Mouse (Mus musculus): ENCODE results near the gene Foxm1. TPM values are rescaled to one million over a fixed set of nuclear protein-coding genes. Genes with fewer than 3 reads are reported as not detected.
A peak's percentile ranks its signal among the peaks of the same experiment; 100 is the strongest.
"Not testable (repeated sequence)": the region's sequence is repeated elsewhere in the genome, so short reads cannot be mapped to it uniquely, and the experiment has no call there.

Gene Foxm1
- polyA plus RNA-seq, 1 experiment from 2014 or later, result 4.8 TPM

DNA sequence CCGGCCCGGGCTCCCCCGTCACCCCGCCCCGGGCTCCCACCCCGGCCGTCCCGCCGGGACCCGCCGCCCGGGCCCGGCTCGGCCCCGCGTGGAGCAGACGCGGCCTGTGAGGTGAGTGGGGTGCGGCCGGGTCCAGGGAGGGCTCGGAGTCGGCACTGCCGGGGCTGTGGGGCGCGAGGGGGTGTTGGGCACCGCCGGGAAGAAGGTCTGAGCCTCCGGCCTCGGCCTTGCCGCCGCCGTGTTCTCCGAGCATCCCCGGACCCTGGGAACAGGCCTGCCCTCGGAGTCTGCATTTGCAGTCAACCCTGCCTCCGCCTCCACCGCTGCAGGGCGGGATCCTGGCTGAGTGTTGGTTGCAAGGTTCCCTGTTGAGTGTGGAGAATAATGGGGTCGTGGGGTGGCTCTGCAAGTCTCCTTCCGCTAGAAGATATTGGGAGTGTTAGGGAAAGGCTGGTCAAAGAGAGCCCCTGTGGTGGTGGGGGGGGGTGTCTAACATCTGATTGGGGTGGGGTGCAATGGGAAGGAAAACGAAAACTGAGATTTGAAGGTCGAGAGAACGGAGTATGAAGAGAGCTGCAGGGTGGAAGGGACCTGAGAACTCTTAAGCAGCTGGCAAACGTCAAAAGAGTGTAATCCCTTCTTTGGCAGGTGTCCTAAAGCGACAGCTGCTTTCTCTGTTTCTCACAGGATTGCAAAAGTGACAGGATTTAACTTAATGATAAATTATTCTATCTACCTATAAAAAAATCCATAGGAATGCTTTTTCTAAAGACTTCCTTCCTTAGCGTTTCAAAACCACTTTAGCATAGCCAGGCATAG, 449 bp downstream of the Foxm1 start:
- 1% methylated on average over 44 of the region's 46 CpGs for WGBS
- Histone ChIP-seq H3K27ac (ENCODE audit: low read length) (peak overlapping the region; percentile 88; the same call in 1 of the 2 replicates), H3K36me3 (ENCODE audit: control insufficient read depth, insufficient read depth, low read length) (no peaks in the 10 kb centered on the region), H3K4me2 (ENCODE audit: low read length) (peak overlapping the region; percentile 100), H3K27me3 (ENCODE audit: control insufficient read depth, insufficient read depth, low read depth, low read length) (no peaks in the 10 kb centered on the region), H3K9me3 (replicated peaks; ENCODE audit: control insufficient read depth, low read length, poor library complexity, severe bottlenecking) (no peaks in the 10 kb centered on the region), H3K4me1 (ENCODE audit: control insufficient read depth, insufficient read depth, low read length) (peaks cover 18% of the 10 kb centered on the region), H3K4me3 (ENCODE audit: low read depth, low read length) (peak overlapping the region; percentile 93), H3K9ac (ENCODE audit: low read depth, low read length) (peak overlapping the region; percentile 90)
- peak; percentile 66 for ATAC-seq

- peaks cover 16% of the 10 kb centered on the region for H3K4me1 ChIP-seq (ENCODE audit: control insufficient read depth, insufficient read depth, low read length)
- no peak overlapping the region for H3K4me2 ChIP-seq (ENCODE audit: low read length)
- no peaks in the 10 kb centered on the region for H3K9me3 ChIP-seq (replicated peaks; ENCODE audit: control insufficient read depth, low read length, poor library complexity, severe bottlenecking)
- H3K36me3 ChIP-seq (ENCODE audit: control insufficient read depth, insufficient read depth, low read length), result no peaks in the 10 kb centered on the region
- no peak overlapping the region for H3K27ac ChIP-seq (ENCODE audit: low read length)
- WGBS, result 75% methylated on average over 6 of the region's 6 CpGs
- no peak overlapping the region for H3K9ac ChIP-seq (ENCODE audit: low read depth, low read length)
- ATAC-seq, result no peak
- no peak overlapping the region for H3K4me3 ChIP-seq (ENCODE audit: low read depth, low read length)
- H3K27me3 ChIP-seq (ENCODE audit: control insufficient read depth, insufficient read depth, low read depth, low read length), result no peaks in the 10 kb centered on the region
These were observed 2.0 kb downstream of the Foxm1 start for GRCm38 (mm10) chr6:128364721-128365120.

GRCm38 (mm10) chr6:128366466-128366865, 3.7 kb downstream of the Foxm1 start:
- no peak for ATAC-seq
- no peak overlapping the region for H3K9ac ChIP-seq (ENCODE audit: low read depth, low read length)
- WGBS, result 95% methylated on average over 5 of the region's 5 CpGs
- no peak overlapping the region for H3K4me2 ChIP-seq (ENCODE audit: low read length)
- H3K27me3 ChIP-seq (ENCODE audit: control insufficient read depth, insufficient read depth, low read depth, low read length), result no peaks in the 10 kb centered on the region
- peaks cover 7% of the 10 kb centered on the region for H3K4me1 ChIP-seq (ENCODE audit: control insufficient read depth, insufficient read depth, low read length)
- no peaks in the 10 kb centered on the region for H3K36me3 ChIP-seq (ENCODE audit: control insufficient read depth, insufficient read depth, low read length)
- no peak overlapping the region for H3K4me3 ChIP-seq (ENCODE audit: low read depth, low read length)
- no peak overlapping the region for H3K27ac ChIP-seq (ENCODE audit: low read length)
- no peaks in the 10 kb centered on the region for H3K9me3 ChIP-seq (replicated peaks; ENCODE audit: control insufficient read depth, low read length, poor library complexity, severe bottlenecking)

DNA sequence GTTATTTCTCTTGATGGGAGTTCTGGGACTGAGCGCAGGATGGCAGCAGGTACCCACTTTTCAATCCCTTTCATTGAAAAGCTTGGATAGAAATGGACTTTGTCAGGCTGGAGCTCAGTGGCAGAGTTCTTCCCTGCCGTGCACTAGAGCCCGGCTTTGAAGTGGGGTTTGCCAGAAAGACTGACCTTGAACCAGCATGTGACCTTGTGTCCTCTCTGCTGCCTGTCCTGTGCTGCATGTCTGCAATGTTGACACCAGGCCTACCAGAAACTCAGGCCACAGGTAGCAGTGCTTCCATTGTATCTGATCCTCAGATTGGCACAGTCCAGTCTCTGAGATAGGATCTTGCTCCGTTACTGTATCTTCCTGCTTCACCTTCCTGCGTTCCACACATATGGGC, 7.3 kb downstream of the Foxm1 start:
- Histone ChIP-seq H3K27me3 (ENCODE audit: control insufficient read depth, insufficient read depth, low read depth, low read length) (no peaks in the 10 kb centered on the region), H3K4me2 (ENCODE audit: low read length) (no peak overlapping the region), H3K4me3 (ENCODE audit: low read depth, low read length) (no peak overlapping the region), H3K36me3 (ENCODE audit: control insufficient read depth, insufficient read depth, low read length) (no peaks in the 10 kb centered on the region), H3K9ac (ENCODE audit: low read depth, low read length) (no peak overlapping the region), H3K9me3 (replicated peaks; ENCODE audit: control insufficient read depth, low read length, poor library complexity, severe bottlenecking) (no peaks in the 10 kb centered on the region), H3K27ac (ENCODE audit: low read length) (no peak overlapping the region), H3K4me1 (ENCODE audit: control insufficient read depth, insufficient read depth, low read length) (peaks cover 5% of the 10 kb centered on the region)
- ATAC-seq, result no peak
- WGBS, result 88% methylated on average over 5 of the region's 5 CpGs

- Histone ChIP-seq H3K9ac (ENCODE audit: low read depth, low read length) (no peak within 1 kb of the TSS), H3K4me2 (ENCODE audit: low read length) (peak within 1 kb of the TSS; percentile 7; the same call in 1 of the 2 replicates), H3K27me3 (ENCODE audit: control insufficient read depth, insufficient read depth, low read depth, low read length) (no peaks in the 10 kb centered on the region), H3K36me3 (ENCODE audit: control insufficient read depth, insufficient read depth, low read length) (no peaks in the 10 kb centered on the region), H3K27ac (ENCODE audit: low read length) (peak within 1 kb of the TSS; percentile 9; the same call in 1 of the 2 replicates), H3K9me3 (replicated peaks; ENCODE audit: control insufficient read depth, low read length, poor library complexity, severe bottlenecking) (no peaks in the 10 kb centered on the region), H3K4me3 (ENCODE audit: low read depth, low read length) (no peak within 1 kb of the TSS), H3K4me1 (ENCODE audit: control insufficient read depth, insufficient read depth, low read length) (peaks cover 7% of the 10 kb centered on the region)
- ATAC-seq, result peak; percentile 81
- WGBS, result 11% methylated on average over 6 of the region's 6 CpGs
These were observed 12.4 kb downstream of the Foxm1 start, which contains the start of the genes Tex52 and Gm44596 for GRCm38 (mm10) chr6:128375192-128375591. Tex52 (plus strand) TSS chr6:128375456. Gm44596 (plus strand) TSS chr6:128375503.

GRCm38 (mm10) chr6:128376371-128377085, 13.8 kb downstream of the Foxm1 start:
- no peaks in the 10 kb centered on the region for H3K27me3 ChIP-seq (ENCODE audit: control insufficient read depth, insufficient read depth, low read depth, low read length)
- no peak overlapping the region for H3K4me2 ChIP-seq (ENCODE audit: low read length)
- H3K9ac ChIP-seq (ENCODE audit: low read depth, low read length), result no peak overlapping the region
- no peaks in the 10 kb centered on the region for H3K36me3 ChIP-seq (ENCODE audit: control insufficient read depth, insufficient read depth, low read length)
- WGBS, result 94% methylated on average over 17 of the region's 17 CpGs
- peaks cover 7% of the 10 kb centered on the region for H3K4me1 ChIP-seq (ENCODE audit: control insufficient read depth, insufficient read depth, low read length)
- H3K9me3 ChIP-seq (replicated peaks; ENCODE audit: control insufficient read depth, low read length, poor library complexity, severe bottlenecking), result no peaks in the 10 kb centered on the region
- no peak for ATAC-seq
- H3K27ac ChIP-seq (ENCODE audit: low read length), result no peak overlapping the region
- no peak overlapping the region for H3K4me3 ChIP-seq (ENCODE audit: low read depth, low read length)

- Histone ChIP-seq H3K4me1 (ENCODE audit: control insufficient read depth, insufficient read depth, low read length) (peaks cover 6% of the 10 kb centered on the region), H3K4me3 (ENCODE audit: low read depth, low read length) (no peak overlapping the region), H3K27ac (ENCODE audit: low read length) (no peak overlapping the region), H3K4me2 (ENCODE audit: low read length) (no peak overlapping the region), H3K9ac (ENCODE audit: low read depth, low read length) (no peak overlapping the region), H3K9me3 (replicated peaks; ENCODE audit: control insufficient read depth, low read length, poor library complexity, severe bottlenecking) (no peaks in the 10 kb centered on the region), H3K27me3 (ENCODE audit: control insufficient read depth, insufficient read depth, low read depth, low read length) (no peaks in the 10 kb centered on the region), H3K36me3 (ENCODE audit: control insufficient read depth, insufficient read depth, low read length) (no peaks in the 10 kb centered on the region)
- WGBS, result 84% methylated on average over 16 of the region's 16 CpGs
- ATAC-seq, result no peak
These were observed 16.9 kb downstream of the Foxm1 start for GRCm38 (mm10) chr6:128379636-128380035.

GRCm38 (mm10) chr6:128380594-128381167, 17.9 kb downstream of the Foxm1 start:
- H3K36me3 ChIP-seq (ENCODE audit: control insufficient read depth, insufficient read depth, low read length); H3K4me3 ChIP-seq (ENCODE audit: low read depth, low read length); H3K27me3 ChIP-seq (ENCODE audit: control insufficient read depth, insufficient read depth, low read depth, low read length); ATAC-seq; H3K27ac ChIP-seq (ENCODE audit: low read length); H3K9me3 ChIP-seq (replicated peaks; ENCODE audit: control insufficient read depth, low read length, poor library complexity, severe bottlenecking); H3K9ac ChIP-seq (ENCODE audit: low read depth, low read length); H3K4me2 ChIP-seq (ENCODE audit: low read length); H3K4me1 ChIP-seq (ENCODE audit: control insufficient read depth, insufficient read depth, low read length): not testable (repeated sequence)
- 56% methylated on average over 1 of the region's 1 CpGs for WGBS

DNA sequence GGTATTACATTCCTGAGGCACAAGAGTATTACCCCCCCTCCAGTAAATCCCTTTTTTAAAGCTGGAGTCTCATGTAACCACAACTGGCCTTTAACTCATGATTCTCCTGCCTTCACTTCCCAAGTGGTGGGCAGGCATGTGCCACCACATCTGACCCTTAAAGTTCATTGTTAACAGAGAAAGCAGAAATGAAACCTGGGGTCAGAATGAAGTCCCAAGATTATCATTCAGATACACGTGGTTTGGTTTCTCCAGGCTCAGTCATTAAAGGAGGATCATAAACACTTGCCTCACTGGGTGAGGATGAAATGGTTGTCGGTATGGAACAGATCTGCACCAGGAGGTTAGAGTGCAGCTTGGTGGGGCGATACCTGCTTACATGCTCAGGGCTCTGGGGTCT, 18.5 kb downstream of the Foxm1 start:
- no peak for ATAC-seq
- H3K4me3 ChIP-seq (ENCODE audit: low read depth, low read length), result no peak overlapping the region
- H3K4me1 ChIP-seq (ENCODE audit: control insufficient read depth, insufficient read depth, low read length), result no peaks in the 10 kb centered on the region
- H3K27ac ChIP-seq (ENCODE audit: low read length), result no peak overlapping the region
- WGBS, result 81% methylated on average over 3 of the region's 3 CpGs
- H3K27me3 ChIP-seq (ENCODE audit: control insufficient read depth, insufficient read depth, low read depth, low read length), result no peaks in the 10 kb centered on the region
- no peak overlapping the region for H3K4me2 ChIP-seq (ENCODE audit: low read length)
- no peaks in the 10 kb centered on the region for H3K9me3 ChIP-seq (replicated peaks; ENCODE audit: control insufficient read depth, low read length, poor library complexity, severe bottlenecking)
- H3K9ac ChIP-seq (ENCODE audit: low read depth, low read length), result no peak overlapping the region
- H3K36me3 ChIP-seq (ENCODE audit: control insufficient read depth, insufficient read depth, low read length), result no peaks in the 10 kb centered on the region

All from midbrain, embryonic 16.5 days (tissue).